Mouse (Mus musculus) lung, postnatal 14 days (tissue): ENCODE measurements at regions not wholly inside any gene's neighbourhood (a gene's known extent, or its start where the extent isn't known, plus 50 kb on each side); places are given as distances from the start of the nearest gene placed in this dataset.

Experiments
- DNase-seq: peaks from one replicate; pipeline ENCODE4 v3.0.0; 2021

- peak; percentile 51 for DNase-seq
Observed at GRCm38 (mm10) chrX:51294797-51295506, 88.6 kb upstream of the Mbnl3 start.

- DNase-seq: peak; percentile 10
Observed at GRCm38 (mm10) chrX:51292310-51292709, 86.0 kb upstream of the Mbnl3 start.

GRCm38 (mm10) chrX:51278270-51278669, 71.9 kb upstream of the Mbnl3 start:
- no peak for DNase-seq

- no peak for DNase-seq
Observed at GRCm38 (mm10) chrX:51264746-51265145, 58.4 kb upstream of the Mbnl3 start.
